Mouse (Mus musculus): ENCODE data around the gene Fam19a4.

DNA sequence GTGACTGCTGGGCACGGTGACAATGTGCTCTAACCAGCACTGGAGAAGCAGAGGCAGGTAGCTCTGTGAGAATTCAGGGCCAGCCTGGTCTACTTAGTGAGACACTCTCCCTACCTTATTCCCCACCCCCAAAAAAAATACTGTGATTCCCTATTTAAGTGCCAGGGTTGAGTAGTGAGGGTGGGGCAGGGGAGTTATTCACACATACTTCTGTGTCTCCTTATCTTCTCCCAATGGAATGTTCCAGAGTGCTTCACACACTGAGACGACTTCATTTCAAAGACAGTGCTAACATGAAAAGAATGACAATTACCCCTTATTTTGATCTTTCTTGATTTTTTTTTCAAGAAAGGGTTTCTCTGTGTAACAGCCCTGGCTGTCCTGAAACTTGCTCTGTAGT, 40.9 kb downstream of the Fam19a4 start:
- TF ChIP-seq POU5F1 (IDR thresholded peaks at IDR 0.05; ENCODE audit: borderline replicate concordance, low read length) (no peak), CTCF (conservative IDR thresholded peaks at IDR 0.05; ENCODE audit: low read length) (no peak)

Measured in E14TG2a.4 (cell line).